Mouse (Mus musculus): ENCODE measurements around the gene Fscn1.
A peak's percentile ranks its signal among the peaks of the same experiment; 100 is the strongest.

The Fscn1 gene

GRCm38 (mm10) chr5:142959576-142960556, at the start of gene Fscn1:
Gene Fscn1 (plus strand): TSS chr5:142960343.
- no peak for DNase-seq (ENCODE audit: low read depth in 1 of 2, low spot score in 2 of 2)

GRCm38 (mm10) chr5:142911629-142912028, 48.5 kb upstream of the Fscn1 start:
- DNase-seq (ENCODE audit: low read depth in 1 of 2, low spot score in 2 of 2): no peak

- no peak for DNase-seq (ENCODE audit: low read depth in 1 of 2, low spot score in 2 of 2)
Observed at GRCm38 (mm10) chr5:142912320-142912719, 47.8 kb upstream of the Fscn1 start.

- no peak for DNase-seq (ENCODE audit: low read depth in 1 of 2, low spot score in 2 of 2)
Observed at GRCm38 (mm10) chr5:142912739-142913138, 47.4 kb upstream of the Fscn1 start.

- no peak for DNase-seq (ENCODE audit: low read depth in 1 of 2, low spot score in 2 of 2)
Observed at GRCm38 (mm10) chr5:142915231-142915630, 44.9 kb upstream of the Fscn1 start.

GRCm38 (mm10) chr5:142916593-142916992, 43.5 kb upstream of the Fscn1 start:
- DNase-seq (ENCODE audit: low read depth in 1 of 2, low spot score in 2 of 2): no peak

GRCm38 (mm10) chr5:142917402-142917801, 42.7 kb upstream of the Fscn1 start:
- DNase-seq (ENCODE audit: low read depth in 1 of 2, low spot score in 2 of 2): no peak

GRCm38 (mm10) chr5:142920311-142921073, 39.7 kb upstream of the Fscn1 start:
- DNase-seq (ENCODE audit: low read depth in 1 of 2, low spot score in 2 of 2): peak; percentile 83 to 95

GRCm38 (mm10) chr5:142921074-142921459, 39.1 kb upstream of the Fscn1 start:
- no peak for DNase-seq (ENCODE audit: low read depth in 1 of 2, low spot score in 2 of 2)

- no peak for DNase-seq (ENCODE audit: low read depth in 1 of 2, low spot score in 2 of 2)
Observed at GRCm38 (mm10) chr5:142922251-142922650, 37.9 kb upstream of the Fscn1 start.

GRCm38 (mm10) chr5:142923781-142924180, 36.4 kb upstream of the Fscn1 start:
- no peak for DNase-seq (ENCODE audit: low read depth in 1 of 2, low spot score in 2 of 2)

GRCm38 (mm10) chr5:142924336-142924959, 35.7 kb upstream of the Fscn1 start:
- no peak for DNase-seq (ENCODE audit: low read depth in 1 of 2, low spot score in 2 of 2)

- no peak for DNase-seq (ENCODE audit: low read depth in 1 of 2, low spot score in 2 of 2)
Observed at GRCm38 (mm10) chr5:142926204-142926939, 33.8 kb upstream of the Fscn1 start.

GRCm38 (mm10) chr5:142926940-142927228, 33.3 kb upstream of the Fscn1 start:
- no peak for DNase-seq (ENCODE audit: low read depth in 1 of 2, low spot score in 2 of 2)

GRCm38 (mm10) chr5:142927341-142927930, 32.7 kb upstream of the Fscn1 start:
- DNase-seq (ENCODE audit: low read depth in 1 of 2, low spot score in 2 of 2): no peak

- peak; percentile 76 to 83 for DNase-seq (ENCODE audit: low read depth in 1 of 2, low spot score in 2 of 2)
Observed at GRCm38 (mm10) chr5:142928749-142929399, 31.3 kb upstream of the Fscn1 start.

GRCm38 (mm10) chr5:142929400-142929752, 30.8 kb upstream of the Fscn1 start:
- DNase-seq (ENCODE audit: low read depth in 1 of 2, low spot score in 2 of 2): no peak

GRCm38 (mm10) chr5:142931241-142931745, 28.9 kb upstream of the Fscn1 start:
- DNase-seq (ENCODE audit: low read depth in 1 of 2, low spot score in 2 of 2): no peak

- DNase-seq (ENCODE audit: low read depth in 1 of 2, low spot score in 2 of 2): peak; percentile 58 to 65
Observed at GRCm38 (mm10) chr5:142932084-142932685, 28.0 kb upstream of the Fscn1 start.

- DNase-seq (ENCODE audit: low read depth in 1 of 2, low spot score in 2 of 2): no peak
Observed at GRCm38 (mm10) chr5:142932731-142933130, 27.4 kb upstream of the Fscn1 start.
